Mouse (Mus musculus): ENCODE results near the gene Pink1. TPM values are rescaled to one million over a fixed set of nuclear protein-coding genes. Genes with fewer than 3 reads are reported as not detected.
A peak's percentile ranks its signal among the peaks of the same experiment; 100 is the strongest.
"Not testable (repeated sequence)": the region's sequence is repeated elsewhere in the genome, so short reads cannot be mapped to it uniquely, and the experiment has no call there.

Pink1 gene
- total RNA-seq, 4 experiments from 2014 or later = 762 to 861 (median 819) TPM

GRCm38 (mm10) chr4:138342778-138343177 is 16.7 kb upstream of the Pink1 start:
- DNase-seq (ENCODE audit: low spot score in 2 of 2) = no peak

DNA sequence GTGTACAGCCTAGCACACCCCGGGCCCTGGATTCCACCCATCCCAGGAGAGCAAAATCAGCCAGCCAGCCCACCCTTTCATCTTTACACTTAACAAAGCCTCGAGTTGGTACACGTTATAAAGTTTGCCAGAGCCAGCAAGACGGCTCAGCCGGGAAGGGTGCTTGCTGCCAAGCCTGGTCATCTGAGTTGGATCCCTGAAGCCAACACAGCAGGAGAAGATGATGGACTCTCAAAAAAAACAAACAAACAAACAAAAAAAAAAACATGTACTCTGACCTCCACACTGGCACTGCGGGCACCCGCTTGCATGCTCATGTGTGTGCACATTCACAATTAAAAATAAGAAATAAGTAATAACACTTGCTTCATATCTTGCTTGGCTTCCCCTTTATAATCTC is 15.9 kb upstream of the Pink1 start:
- no peak for DNase-seq (ENCODE audit: low spot score in 2 of 2)

GRCm38 (mm10) chr4:138341393-138341792 is 15.3 kb upstream of the Pink1 start:
- DNase-seq (ENCODE audit: low spot score in 2 of 2) = no peak

GRCm38 (mm10) chr4:138339963-138340362 is 13.9 kb upstream of the Pink1 start:
- DNase-seq (ENCODE audit: low spot score in 2 of 2) = peak in 1 of 2 experiments; percentile 34

DNA sequence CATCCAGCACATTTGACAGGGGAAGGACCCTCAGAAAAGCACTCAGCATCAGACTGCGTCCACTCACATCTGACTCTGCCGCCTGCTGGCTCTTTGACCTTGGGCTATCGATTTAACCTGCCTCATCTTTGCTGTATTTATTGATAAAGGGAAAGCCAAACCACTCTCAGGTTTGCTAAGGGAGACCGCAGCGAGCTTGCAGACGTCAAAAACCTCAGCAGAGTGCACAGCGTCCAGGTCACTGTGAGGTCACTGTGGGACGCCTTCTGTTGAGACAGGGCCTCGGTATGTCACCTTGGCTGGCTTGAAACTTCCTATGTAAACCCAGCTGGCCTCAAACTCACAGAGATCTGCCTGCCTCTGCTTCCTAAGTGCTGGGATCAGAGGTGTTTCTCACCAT is 11.2 kb upstream of the Pink1 start:
- DNase-seq (ENCODE audit: low spot score in 2 of 2) = no peak

- DNase-seq (ENCODE audit: low spot score in 2 of 2) = no peak
These were observed 10.8 kb upstream of the Pink1 start for GRCm38 (mm10) chr4:138336876-138337275.

DNA sequence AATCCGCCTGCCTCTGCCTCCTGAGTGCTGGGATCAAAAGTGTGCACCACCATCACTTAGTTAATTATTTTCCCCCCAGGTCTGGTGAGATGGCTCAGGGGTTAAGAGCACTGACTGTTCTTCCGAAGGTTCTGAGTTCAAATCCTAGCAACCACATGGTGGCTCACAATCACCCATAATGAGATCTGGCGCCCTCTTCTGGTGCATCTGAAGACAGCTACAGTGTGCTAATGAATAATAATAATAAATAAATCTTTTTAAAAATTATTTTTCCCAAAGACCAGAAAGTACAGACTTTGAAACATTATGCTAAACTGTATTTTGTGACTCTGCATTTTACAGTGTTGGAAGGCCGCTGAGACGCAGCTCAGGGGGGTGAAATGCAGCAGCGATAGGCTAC is 9.5 kb upstream of the Pink1 start:
- DNase-seq (ENCODE audit: low spot score in 2 of 2) = no peak

GRCm38 (mm10) chr4:138335036-138335435 is 8.9 kb upstream of the Pink1 start:
- DNase-seq (ENCODE audit: low spot score in 2 of 2) = peak in 1 of 2 experiments; percentile 35

GRCm38 (mm10) chr4:138333135-138333534 is 7.0 kb upstream of the Pink1 start:
- DNase-seq (ENCODE audit: low spot score in 2 of 2) = no peak

DNA sequence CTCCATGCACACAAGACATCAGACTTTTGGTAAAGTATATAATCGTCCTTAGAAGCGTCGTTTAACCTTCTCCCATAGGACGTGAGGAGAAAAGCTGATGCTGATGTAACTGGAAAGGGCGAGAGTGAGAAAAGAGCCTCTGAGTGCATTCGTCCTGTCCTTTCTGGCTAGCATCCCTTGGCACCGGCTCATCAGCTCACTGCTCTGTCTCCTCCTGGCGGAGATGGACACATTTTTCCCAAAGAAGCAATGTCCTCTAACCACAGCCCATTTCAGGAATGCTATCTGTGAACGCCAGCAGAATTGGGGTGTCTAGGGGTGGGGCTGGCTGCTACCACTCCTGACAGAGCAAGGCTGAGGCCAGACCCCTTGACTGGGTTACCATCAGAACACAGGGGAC is 5.5 kb upstream of the Pink1 start:
- no peak for DNase-seq (ENCODE audit: low spot score in 2 of 2)

DNA sequence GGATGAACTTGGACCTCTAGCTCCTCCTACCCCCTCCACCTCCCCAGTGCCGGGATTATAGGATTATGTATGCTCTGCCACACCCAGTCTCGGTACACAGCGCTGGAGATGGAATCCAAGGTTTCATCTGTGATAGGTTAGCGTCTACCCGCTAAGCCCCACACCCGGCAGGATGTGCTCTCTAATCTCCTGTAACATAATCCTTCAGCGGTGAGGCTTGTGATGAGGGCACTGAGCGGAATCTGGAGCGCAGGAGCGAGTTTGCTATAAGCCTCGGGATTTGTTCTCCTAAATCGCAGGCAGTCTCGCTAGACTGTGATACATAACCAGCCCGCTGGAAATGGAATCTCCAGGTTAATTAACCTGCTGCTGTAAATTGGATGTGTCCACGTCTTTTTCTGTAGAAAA is 4.2 kb upstream of the Pink1 start:
- no peak for DNase-seq (ENCODE audit: low spot score in 2 of 2)

- DNase-seq (ENCODE audit: low spot score in 2 of 2) = no peak
These were observed 1.9 kb upstream of the Pink1 start for GRCm38 (mm10) chr4:138327891-138328470.

DNA sequence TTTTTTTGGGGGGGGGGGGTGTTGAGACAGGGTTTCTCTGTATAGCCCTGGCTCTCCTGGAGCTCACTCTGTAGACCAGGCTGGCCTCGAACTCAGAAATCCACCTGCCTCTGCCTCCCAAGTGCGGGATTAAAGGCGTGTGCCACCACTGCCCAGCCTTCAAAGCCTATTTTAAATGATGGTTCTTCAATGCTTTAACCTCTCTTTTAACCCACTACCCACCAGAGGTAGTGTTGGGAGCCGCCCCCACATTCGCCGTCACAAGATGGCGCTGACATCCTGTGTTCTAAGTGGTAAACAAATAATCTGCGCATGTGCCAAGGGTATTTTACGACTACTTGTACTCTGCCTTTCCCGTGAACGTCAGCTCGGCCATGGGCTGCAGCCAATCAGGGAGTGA is 1.0 kb upstream of the Pink1 start:
- not testable (repeated sequence) for DNase-seq (ENCODE audit: low spot score in 2 of 2)

- DNase-seq (ENCODE audit: low spot score in 2 of 2) = peak; percentile 98 to 99
These were observed 536 bp downstream of the Pink1 start for GRCm38 (mm10) chr4:138325466-138326076.

DNA sequence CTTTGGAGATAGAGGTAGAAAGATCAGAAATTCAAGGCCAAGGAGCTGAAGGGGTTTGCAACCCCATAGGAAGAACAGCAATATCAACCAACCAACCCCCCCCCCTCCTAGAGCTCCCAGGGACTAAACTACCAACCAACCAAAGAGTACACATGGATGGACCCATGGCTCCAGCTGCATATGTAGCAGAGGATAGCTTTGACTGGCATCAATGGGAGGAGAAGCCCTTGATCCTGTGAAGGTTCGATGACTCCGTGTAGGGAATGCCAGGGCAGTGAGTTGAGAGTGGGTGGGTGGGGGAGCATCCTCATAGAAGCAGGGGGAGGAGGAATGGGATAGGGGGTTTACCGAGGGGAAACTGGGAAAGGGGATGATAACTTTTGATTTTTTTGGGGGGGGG is 1.7 kb downstream of the Pink1 start:
- no peak for DNase-seq (ENCODE audit: low spot score in 2 of 2)

DNA sequence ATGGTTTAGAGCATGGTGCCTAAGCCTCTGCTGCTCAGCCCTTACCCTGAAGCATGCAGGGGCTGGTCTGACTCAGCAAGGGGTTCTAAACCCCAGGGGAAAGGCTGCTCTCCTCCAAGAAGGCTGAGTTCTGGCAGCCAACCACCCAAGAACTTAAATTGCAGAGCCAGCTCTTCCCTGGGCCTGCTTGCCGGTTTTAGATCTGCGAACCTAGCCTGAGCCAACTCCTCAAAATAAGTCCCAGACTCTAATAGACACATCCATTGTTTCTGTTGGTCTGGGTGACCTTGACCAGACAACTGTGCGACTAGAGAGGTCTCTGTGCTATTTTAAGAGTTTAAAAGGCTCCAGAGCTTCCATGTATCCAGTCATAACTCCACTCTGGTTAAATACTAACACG is 2.4 kb downstream of the Pink1 start:
- DNase-seq (ENCODE audit: low spot score in 2 of 2) = no peak

DNA sequence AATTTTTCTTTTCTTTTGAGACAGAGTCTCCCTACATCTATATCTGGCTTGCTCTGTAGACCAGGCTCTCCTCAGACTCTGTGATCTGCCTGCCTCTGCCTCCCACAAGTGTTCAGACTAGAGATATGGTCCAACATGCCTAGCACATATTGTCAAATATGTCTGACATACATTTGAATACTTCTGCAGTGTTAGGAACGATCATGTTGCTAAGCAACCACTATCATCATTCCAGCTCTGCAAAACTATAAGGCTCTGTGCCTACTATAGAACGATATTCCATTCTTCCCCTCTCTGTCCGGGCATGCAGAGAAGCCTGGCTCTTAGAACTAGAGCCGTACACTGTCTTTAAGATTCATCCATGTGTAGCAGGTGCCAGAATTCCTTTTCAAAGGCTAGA is 3.4 kb downstream of the Pink1 start:
- DNase-seq (ENCODE audit: low spot score in 2 of 2) = no peak

DNA sequence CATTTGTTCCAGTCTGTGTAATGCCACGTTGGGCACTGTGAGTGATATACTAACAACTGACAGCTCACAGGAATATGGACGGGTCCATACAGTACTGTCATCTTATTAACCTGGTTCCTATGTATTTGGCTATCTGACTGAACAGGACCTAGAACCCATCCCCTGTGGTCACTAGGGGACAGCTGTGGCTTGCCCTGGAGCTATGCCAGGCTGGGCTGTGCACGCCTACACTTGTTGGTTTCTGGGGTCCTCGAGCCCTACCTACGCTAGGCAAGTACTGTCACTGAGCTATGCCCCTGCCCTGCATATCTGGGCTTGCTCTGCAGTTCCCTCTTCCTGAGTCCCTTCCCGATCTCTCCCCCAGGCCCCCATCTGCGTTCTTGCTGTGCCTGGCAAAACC is 4.6 kb downstream of the Pink1 start:
- DNase-seq (ENCODE audit: low spot score in 2 of 2) = no peak

- no peak for DNase-seq (ENCODE audit: low spot score in 2 of 2)
These were observed 5.4 kb downstream of the Pink1 start for GRCm38 (mm10) chr4:138320711-138321110.

DNA sequence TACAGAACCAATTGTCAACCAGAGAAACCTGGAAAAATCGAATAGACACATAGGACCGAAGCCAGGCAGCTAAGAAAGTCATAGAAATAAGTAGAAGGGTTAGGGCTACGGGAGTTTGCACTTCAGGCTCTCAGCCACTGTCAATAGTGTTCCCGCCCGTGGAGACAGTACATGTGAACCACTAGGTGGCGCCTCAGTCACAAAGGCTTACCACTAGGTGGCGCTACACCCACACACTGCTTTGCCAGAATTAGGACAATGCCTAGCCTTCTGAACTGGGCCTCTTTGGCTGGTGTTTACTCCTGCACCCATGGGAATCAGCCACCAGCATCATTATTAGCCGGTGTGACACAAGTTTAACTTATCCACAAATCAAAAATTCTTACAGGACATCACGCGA is 6.6 kb downstream of the Pink1 start:
- DNase-seq (ENCODE audit: low spot score in 2 of 2) = peak; percentile 74 to 78

DNA sequence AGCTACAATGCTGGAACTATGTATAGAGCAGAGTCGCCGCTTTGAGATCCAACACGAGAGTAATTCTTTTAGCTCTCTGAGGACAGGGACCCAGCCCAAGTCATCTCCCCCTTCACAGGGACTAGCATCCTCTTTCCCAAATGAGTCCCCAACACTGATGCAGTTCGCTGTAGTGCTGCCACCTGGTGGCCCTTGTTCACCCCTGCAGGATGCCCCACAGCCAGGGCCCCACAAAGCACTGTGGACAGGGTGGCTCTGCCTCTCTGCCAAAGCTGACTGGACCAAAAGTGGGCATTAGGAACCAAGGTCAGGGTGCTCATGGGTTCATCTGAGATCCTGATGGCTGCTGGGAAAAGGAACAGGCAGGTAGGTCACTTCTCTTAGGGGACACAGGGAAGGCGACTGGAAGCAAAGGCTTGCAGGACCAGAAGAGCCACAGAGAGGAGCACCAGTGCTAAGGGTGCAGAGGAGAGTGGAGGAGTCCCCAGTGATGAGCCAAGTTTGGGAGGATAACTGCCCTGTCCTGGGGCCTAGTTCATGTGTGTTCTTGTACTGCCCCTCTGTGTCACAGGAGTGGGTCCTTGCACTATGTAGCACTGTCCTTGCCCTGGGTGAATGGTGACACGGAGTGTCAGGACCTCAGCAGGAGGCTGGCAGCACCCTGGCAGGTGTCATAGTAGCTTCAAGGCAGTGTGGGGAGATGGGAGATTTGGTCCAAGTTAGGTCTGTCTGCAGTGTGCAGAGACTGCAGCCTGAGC is 7.4 kb downstream of the Pink1 start:
- DNase-seq (ENCODE audit: low spot score in 2 of 2) = no peak

- DNase-seq (ENCODE audit: low spot score in 2 of 2) = no peak
These were observed 9.7 kb downstream of the Pink1 start for GRCm38 (mm10) chr4:138316369-138316768.

GRCm38 (mm10) chr4:138315781-138316180 is 10.3 kb downstream of the Pink1 start:
- DNase-seq (ENCODE audit: low spot score in 2 of 2) = no peak
